Mouse (Mus musculus) thymus, adult 2 months (tissue): ENCODE results near the gene Ssh2.

Experiments
- CTCF ChIP-seq: fragments of 200-500 bp; IDR thresholded peaks from 2 replicates; pipeline ENCODE4 v1.5.1; 2012; ENCODE audit warnings: mild to moderate bottlenecking, control low read depth, low read length, moderate library complexity, borderline replicate concordance; ENCODE audit not compliant: control insufficient read depth, poor library complexity, insufficient read depth; ENCODE audit errors: extremely low read depth
- POLR2A ChIP-seq: fragments of 200-500 bp; IDR thresholded peaks from 2 replicates; pipeline ENCODE4 v1.6.1; 2012; ENCODE audit warnings: mild to moderate bottlenecking, low read length, control low read depth, moderate library complexity; ENCODE audit not compliant: control insufficient read depth, poor library complexity, insufficient read depth; ENCODE audit errors: extremely low read depth

DNA sequence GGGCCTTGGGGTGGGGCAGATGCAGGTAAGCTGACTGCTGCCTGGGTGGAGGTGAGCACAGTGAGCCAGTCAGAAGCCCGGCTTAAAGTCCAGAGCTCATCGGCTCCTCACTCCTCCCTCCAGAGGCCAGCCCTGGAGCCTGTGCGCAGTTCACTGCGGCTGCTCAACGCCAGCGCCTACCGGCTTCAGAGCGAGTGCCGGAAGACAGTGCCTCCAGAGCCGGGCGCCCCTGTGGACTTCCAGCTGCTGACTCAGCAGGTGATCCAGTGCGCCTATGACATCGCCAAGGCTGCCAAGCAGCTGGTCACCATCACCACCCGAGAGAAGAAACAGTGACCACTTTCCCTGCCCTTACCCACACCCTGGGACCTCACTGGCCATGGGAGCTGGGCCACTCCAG lies 290.2 kb downstream of the Ssh2 start:
- no peak for TF ChIP-seq CTCF
- no peak for TF ChIP-seq POLR2A
